Mouse (Mus musculus) G1E (cell line): ENCODE results near the gene Agpat1.

Experiments used
- CTCF ChIP-seq: IDR thresholded peaks from 2 replicates; pipeline ENCODE4 v1.5.1; 2012; ENCODE audit warnings: low read depth, low read length, inconsistent platforms, mixed read lengths
- GATA1 ChIP-seq: IDR thresholded peaks from 2 replicates; pipeline ENCODE4 v1.6.1; 2012; ENCODE audit warnings: borderline replicate concordance, low read length, inconsistent platforms, mixed read lengths
- POLR2AphosphoS5 ChIP-seq: IDR thresholded peaks from 2 replicates; pipeline ENCODE4 v1.6.1; 2012; ENCODE audit warnings: low read depth, low read length, inconsistent platforms; ENCODE audit not compliant: insufficient replicate concordance
- TAL1 ChIP-seq: conservative IDR thresholded peaks from 2 replicates; pipeline ENCODE4 v1.6.1; 2012; ENCODE audit warnings: low read depth, low read length, inconsistent platforms, mixed read lengths

DNA sequence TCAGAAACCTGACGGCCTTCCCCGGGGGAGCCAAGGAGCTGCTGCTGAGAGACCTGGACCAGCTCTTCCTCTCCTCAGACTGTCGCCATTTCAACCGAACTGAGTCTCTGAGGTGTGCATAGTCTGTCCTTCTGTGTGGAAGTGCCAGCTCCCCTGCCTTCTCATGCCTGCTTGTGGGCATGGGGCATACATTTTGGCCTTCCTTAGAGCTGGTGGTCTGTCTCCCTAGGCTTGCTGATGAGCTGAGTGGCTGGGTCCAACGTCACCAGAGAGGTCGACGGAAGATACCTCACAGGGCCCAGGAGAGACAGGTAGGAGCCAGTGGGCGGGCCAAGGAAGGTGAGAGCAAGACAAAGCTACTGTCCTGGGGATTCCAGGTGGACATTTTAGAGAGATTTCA, 48.9 kb downstream of the Agpat1 start:
- TF ChIP-seq CTCF (no peak), GATA1 (no peak), TAL1 (no peak), POLR2AphosphoS5 (no peak)
